Mouse (Mus musculus) erythroid progenitor cell, adult 5-6 weeks (primary cell): ENCODE measurements around the gene Proser3. TPM values are rescaled to one million over a fixed set of nuclear protein-coding genes. Genes with fewer than 3 reads are reported as not detected.
"Not testable (repeated sequence)": the region's sequence is repeated elsewhere in the genome, so short reads cannot be mapped to it uniquely, and the experiment has no call there.

Experiments used
- ATAC-seq: replicated peaks from 2 replicates; pipeline ENCODE4 v1.8.0; 2016; ENCODE audit warnings: moderate number of reproducible peaks, mild to moderate bottlenecking, moderate TSS enrichment, inconsistent platforms; ENCODE audit not compliant: poor library complexity, low FRiP score, severe bottlenecking
- total RNA-seq, 2 experiments: library from RNA; stranded (forward) in 1 of 2; stranded (reverse) in 1 of 2; fragments of 150-400 nt in 1 of 2; fragments of 186-747, 209-891 nt in 1 of 2; gene quantifications; 2 replicates each; pipeline versions ENCODE4 v1.2.3 to v1.2.4; 2015 to 2017; ENCODE audit warnings: low replicate concordance in 2 of 2

The Proser3 gene
- total RNA-seq, 2 experiments from 2014 or later = 16.8 to 18.1 TPM

DNA sequence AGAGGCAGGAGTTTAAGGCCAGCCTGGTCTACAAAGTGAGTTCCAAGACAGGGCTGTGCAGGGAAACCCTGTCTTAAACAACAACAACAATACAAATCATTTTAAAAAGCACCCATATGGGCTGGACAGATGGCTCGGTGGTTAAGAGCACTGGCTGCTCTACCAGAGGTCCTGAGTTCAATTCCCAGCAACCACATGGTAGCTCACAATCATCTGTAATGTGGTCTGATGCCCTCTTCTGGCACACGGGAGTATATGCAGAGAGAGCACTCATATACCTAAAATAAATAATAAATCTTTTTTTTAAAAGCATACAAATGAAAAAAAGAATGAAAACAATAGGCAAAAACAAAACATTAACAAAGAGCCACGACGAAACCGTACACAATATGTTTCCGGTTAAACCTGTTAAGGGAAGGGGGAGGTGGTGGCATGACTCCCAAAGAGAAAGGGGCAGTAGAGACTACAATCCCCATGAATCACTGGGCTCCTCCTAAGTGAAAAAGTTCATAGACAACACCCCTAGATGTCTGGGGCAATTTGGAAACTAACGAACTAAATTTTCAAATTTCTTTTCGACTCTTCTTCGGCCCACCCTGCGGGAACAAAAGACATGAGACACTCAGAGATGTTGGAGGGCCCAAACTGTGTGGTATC lies 526 bp downstream of the Proser3 start:
- peak; percentile 59 for ATAC-seq

DNA sequence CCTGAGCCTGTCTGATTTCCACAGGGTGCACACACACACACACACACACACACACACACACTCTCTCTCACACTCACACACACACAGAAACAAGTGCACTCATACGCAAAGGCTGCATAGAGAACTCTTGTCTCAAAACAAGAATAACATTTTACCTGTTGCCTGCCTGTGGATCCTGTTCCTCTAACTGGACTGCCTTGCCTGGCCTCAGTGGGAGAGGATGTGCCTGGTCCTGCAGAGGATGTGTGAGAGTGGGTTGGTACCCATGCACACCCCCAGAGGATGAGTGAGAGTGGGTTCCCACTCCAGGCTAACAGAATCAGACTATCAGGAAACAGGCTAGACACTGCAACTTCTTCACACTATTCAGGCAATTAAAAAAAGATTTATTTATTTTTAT lies 1.5 kb downstream of the Proser3 start:
- ATAC-seq = no peak

DNA sequence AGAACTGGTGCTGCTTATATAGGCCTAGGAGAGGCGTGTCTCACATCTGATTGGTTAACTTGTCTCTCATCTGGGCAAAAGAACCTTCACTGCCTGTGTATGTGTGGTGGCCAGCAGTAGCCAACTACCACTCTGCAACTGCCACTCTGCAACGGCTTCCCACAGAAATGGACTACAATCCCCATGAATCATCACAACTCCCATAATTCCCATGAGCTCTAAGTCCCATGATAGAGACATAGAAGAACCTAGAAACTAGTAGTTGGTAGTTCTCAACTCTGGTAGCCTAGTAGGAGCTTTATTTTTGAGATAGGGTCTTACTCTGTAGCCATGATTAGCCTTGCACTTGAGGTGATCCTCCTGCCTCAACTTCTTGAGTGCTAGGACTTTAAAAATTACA lies 2.2 kb downstream of the Proser3 start:
- ATAC-seq = no peak

DNA sequence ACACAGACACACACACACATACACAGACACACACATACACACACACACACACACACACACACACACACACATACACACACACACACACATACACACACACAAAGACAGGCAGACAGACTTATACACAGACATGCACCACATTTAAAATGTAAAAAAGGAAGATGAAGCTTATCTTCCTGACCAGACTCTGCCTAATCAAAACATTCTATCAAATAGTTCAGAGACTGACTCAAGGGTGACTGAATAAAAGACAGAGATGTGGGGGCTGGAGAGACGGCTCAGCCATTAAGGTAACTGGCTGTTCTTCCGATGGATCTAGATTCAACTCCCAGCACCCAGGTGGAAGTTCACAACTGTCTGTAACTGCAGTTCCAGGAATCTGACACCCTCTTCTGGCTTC lies 7.8 kb downstream of the Proser3 start:
- ATAC-seq = no peak

DNA sequence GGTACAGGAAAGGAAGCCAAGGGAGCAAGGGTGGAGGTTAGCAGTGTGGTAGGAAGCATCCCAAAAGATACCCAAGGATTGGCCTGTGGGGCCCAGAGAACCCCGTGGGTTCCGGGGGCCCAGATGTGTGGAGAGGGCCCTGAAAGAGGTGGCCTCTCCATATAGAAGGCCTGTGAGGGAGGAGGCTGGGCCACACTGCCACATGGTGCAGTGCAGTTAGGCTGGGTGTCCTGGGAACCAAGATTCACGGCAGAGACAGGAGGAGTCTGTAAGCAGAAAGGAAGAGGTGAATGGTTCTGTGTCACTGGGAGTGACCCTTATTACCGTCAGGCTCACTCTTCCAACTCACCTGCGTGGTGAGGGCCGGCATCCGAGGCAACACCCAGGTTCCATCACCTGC lies 11.5 kb downstream of the Proser3 start:
- ATAC-seq = no peak

DNA sequence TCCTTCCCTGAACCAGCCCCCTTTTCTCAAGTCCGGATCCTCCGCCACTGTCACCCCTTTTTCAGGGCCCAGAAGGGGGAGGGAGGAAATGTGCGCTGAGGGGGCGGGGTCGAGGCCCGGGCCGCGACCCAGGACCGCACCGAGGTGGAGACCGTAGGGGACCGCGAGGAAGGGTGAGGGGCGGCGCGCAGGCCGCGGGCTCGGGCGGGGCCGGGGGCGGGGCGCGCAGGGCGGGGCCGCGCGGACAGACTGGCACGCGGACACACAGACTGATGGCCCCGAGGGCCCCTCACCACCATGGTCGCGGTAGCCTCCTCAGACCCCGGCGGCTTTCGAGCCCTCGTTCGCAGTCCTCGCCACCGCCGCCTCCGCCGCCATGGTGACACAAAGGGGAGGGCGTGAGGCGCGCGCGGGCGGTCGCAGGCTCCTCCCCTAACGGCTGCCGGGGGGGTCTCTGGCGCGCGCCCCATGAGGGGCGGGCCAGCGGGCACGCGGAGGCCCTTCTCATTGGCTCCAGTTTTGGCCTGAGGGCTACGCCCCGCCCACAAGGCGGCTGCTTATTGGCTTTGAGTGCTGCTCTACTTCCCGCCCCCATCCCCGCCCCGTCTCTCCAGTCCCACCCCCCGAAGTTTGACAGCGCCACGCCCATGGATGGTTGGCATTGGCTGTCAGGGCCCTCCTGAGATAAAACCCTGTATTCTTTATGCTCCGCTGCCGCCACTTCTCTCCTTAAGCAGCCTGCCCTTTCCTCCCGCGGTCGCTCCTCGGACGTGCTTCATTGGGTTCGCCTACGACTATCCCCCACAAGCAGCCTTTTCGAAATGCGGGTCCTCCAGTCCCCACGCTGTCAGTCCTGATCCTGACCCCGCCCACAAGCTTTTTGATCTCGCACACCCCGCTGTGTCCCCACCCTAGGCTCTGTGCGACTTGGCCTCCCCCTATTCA lies 17.2 kb downstream of the Proser3 start, which contains the start of gene Arhgap33:
Gene Arhgap33, minus strand, starts transcription at position 428 of the 945 bp plus-strand sequence.
- peak; percentile 88 for ATAC-seq

DNA sequence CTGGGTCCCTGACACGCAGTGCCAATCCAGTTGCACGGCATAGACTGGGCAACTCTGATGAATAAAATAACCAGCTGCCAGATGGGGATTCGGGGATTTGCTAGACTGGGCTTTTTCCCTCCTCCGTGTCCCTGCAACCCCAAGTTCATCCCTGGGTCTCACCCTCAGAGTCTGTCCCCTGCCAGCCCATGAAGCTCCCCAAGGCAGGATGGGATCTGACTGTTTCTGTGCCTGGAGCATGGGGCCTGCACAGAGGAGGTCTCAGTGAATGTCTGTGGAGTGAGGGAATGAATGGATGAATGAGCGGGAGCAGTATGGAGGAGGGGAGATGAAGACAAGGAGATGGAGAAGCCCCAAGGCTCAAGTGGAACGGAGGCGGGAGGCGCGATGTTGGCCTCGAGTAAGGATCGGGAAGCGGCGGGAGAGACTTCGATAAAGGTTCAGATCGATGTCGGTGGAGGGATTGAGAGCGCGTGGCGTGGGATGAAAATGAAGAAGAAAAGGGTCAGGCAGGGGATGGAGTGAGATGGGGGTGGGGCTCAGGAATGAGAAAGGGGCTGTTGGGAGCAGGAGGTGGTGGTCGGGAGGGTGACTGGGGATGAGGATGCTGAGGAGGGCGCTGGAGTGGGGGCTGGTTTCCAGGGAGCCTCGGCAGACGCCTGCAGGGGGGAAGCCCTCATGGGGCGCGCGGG lies 18.0 kb downstream of the Proser3 start:
- ATAC-seq = no peak

DNA sequence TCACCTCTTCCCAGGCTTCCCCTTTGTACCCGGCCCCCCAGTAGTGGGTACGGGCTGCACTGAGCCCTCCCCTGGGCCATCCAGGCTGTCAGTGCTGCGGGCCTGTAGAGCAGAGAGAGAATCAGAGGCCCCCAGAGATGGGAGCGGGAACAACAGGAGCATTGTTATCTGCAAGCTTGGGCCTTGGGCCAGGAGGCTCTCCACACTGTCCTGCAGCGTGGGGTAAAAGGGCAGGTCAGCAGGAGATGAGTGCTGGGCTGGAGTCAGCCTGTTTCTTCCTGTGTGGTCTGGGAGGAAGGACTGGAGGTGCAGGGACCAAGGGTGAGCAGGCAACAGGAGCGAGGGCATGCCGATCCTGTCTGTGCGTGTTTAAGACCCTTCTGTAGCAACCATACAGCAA lies 19.2 kb downstream of the Proser3 start:
- no peak for ATAC-seq

DNA sequence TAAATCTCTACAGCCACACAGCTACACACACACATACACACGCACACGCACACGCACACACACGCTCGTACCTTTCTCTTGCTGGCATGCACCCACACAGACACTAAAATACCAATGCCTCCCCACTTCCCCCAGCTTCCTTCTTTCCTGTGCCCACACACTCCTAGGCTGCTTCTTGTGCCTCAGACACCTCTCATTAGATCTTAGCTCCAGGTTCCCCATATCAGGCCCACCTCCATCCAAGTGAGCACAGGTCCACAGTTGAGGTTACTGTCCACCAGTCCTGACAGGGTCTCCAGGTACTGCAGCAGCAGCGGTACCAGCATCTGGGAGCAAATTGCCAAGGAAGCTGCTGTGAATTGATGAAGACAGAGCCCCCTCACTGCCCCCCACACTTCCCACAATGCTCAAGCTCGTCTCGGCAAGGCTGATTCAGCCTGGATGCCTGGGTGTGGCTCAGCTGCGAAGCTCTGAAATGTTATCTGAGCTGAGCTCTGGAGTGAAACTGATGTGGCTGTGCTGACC lies 20.7 kb downstream of the Proser3 start:
- ATAC-seq = no peak

DNA sequence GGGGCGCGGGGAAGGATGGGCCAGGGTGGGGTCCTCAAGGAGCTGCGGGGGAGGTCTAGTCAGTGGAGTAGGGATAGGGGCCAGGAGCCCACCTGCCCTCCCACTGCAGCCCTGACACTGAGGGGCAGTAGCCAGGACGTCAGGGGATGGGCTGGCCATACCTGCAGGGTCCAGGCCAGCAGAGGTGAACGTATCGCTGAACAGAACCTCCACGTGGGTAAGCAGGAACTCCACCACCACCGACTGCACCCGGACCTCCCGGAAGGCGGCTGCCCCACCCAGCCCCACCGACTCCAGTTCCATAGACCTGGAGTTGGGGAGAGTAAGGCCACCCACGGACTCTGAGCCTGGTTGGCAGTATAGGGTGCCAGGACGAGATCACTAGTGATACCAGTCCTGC lies 25.1 kb downstream of the Proser3 start:
- ATAC-seq = no peak

DNA sequence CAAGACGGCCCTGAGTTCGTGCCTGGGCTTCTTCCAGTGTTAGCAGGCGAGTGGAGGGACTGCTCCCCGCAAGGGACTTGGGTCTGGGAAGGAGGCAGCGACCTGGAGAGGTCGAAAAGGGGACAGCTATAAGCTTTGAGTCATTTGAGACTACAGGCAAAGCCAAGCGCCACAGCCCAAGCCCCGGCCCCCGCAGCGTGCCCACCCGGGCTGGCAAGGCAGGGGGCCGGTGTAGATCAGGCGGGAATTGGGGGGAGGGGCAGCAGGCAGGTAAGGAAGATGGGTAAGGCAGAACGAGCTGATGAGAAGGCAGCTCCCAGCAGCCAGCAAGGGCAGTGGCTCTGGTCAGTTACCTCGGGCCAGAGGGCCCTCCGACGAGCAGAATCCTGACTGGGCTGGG lies 25.7 kb downstream of the Proser3 start:
- no peak for ATAC-seq

DNA sequence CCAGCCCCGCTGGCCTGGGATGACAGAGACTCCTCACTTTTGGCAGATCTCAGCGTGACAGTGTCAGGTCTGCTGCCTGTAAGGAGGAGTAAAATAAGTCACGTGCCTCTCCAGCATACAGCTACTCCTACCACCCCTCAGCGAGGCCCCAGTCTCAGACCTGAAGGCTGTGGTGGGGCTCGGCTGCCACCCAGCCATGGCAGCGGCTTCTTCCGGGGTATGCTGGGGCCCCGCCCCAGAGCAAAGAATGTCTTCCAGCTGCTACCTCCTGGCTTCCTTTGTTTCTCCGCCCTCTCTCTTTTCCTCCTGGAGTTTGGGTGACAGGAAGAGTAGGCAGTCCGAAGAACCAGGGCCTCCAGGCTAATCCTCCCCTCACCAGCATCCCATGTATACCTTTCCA lies 26.1 kb downstream of the Proser3 start:
- ATAC-seq = no peak

DNA sequence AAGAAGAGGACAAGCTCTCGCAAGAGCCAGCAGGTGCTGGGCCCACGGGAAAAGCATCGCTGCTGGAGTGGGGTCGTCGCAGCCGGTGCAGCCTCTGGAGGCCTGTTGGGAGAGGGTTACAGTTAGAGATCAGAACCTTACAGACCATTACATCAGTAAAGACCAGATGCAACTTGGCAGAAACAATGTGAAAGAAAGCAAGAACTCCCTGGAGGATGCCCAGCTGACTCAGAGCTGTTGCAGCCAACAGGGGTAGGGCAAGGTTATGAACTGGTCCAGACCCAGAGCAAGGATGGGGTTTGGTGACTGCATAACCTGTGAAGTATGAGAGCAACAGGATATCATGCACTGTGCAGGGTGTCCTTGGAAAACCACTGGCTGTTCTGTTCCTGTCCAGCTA lies 27.6 kb downstream of the Proser3 start:
- no peak for ATAC-seq

DNA sequence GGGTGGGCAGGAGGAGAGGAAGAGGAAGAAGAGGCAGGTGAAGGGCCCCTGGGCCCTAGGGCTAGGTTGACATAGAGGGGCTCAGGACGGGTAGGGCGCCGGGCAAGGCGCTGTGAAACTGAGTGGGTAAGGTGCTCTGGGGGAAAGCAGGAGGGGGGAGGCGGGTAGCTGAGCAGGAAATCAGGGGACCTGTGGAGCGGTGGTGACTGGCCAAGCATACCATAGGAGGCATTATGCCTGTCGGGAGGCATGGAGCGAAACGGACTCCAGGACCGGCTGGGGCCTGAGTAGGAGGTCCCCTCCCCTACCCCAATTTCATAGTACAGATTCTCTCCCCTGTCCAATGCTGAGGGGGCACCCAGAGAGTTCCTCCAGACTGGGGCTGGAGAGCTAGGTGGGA lies 29.2 kb downstream of the Proser3 start:
- no peak for ATAC-seq

DNA sequence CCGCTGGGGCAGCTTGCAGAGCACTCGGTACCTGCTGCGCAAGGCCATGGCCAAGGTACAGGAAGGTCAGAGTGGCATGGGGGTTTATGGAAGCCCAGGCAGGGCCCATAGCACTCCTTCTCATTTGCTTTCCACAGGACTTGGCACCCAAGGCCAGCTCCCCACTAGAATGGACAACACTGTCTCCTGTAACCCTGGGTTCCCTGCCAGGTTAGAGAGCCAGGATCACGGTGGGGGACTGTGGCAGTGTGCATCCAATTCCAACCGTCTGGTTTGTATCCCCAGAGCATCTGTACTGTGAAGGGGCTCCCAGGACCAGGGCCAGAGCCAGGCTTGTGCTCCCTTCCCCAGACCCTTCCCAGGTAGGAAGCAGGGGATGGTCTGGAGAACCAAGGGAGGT lies 31.2 kb downstream of the Proser3 start:
- ATAC-seq = no peak

DNA sequence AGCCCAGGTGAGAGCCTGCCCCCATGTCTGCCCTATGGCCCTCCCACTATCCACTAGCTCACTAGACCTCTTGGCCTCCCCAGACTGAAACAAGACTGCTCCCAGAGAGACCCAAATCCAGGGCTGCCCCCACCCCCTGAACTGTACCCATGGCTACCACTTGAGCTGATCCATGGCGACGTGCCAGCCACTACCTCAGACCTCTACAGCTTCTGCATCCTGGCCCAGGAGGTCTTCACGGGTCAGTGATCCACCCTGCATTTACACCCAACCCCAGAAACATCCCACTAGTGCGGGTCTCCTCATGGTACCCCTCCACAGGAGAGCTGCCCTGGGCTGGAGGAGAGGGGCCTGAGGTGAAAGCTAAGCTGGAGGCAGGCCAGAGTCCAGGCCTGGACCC lies 31.7 kb downstream of the Proser3 start:
- ATAC-seq = no peak

DNA sequence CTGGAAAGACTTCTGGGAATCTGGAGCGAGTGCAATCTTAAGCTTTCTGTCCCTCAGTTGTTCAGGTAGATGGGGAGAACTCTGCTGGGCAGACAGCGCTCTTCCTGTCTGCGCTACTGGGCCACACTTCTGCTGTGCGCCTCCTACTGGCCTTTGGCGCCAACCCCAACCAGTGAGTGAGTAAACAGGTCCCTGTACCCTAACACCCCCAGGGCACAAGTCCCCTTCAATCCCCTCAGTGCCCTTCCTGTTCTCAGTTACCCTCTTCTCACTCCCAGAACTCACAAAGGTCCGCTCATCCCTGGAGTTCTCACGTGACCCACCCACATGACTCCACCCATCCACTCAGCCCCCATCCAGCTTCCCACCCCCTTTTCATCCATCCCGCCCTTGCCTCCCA lies 33.8 kb downstream of the Proser3 start:
- ATAC-seq = no peak

DNA sequence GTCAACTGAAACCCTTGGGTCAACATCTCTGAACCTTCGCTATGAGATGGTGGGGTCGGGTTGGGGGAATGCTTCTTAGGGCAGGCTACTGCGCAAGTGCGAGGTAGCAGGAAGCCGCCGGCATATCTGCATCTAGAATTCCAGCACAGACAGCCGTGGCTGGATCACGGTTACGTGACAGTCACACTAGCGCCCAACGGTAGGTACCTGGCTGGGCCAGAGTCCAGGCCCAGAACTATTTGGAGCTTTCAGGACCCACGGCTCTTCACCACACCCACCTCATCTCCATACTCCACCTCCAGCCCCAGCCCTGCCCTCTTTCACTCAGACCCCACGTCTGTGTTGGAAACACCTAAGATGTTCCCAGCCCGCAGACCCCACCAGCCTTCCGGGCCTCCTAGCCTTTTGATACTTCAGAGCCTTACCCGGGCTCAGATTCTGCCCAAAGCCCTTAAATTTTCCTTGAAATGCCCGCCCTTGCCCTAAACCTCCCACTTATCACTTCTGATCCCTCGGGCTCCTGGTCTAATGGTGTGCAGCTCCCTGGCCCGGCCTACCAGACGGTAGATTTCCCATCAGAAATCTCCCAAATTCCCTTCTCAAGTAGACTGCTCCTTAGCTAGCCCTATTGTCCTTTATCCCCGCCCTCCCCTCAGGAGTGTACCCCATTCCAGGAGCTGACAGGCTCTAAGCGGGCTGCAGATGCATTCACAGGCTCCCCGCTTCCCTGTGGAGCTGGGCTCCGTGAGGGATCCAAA lies 36.9 kb downstream of the Proser3 start:
- ATAC-seq = no peak

DNA sequence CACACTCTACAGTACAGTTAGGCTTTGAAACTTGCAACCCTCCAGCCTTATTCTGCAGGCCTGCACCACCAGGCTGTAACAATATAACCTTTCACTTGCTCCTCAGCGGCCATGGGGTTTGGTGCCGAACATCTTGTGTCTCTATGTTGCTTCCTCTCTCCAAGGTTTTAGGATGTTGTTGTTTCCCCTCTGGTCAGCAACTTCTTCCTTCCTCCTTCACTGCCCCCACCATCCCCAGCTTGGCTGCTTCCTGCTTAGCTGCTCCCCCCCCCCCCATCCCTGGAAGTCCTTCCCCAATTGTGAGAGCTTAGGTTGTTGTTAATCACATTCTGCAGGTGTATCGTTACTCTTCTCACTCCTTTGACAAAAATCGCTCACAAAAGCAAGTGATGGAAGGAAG lies 44.0 kb downstream of the Proser3 start:
- no peak for ATAC-seq

DNA sequence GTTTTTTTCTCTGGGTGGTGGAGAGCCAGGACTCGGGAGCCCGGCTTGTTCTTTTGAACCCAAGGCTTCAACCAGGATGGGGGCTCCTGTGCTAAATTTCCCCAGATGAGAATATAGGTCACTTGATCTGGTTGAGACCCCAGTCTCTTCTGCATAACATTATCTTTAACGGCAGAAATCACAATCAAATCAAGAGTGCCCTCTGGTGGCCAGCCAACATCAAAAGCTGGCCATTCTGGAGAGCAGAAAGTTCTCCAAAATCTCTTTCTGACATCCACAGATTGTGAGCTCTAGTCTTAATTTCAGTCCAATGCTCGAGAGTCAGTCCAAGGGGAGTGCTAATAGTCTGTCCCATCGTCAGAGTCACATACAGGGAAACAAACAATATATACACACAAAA lies 50.9 kb downstream of the Proser3 start:
- not testable (repeated sequence) for ATAC-seq
